Mouse (Mus musculus): Measurements from ENCODE around the gene Alg13. TPM values are rescaled to one million over a fixed set of nuclear protein-coding genes. Genes with fewer than 3 reads are reported as not detected.

Alg13 gene
- polyA plus RNA-seq, 1 experiment: 5.3 TPM

DNA sequence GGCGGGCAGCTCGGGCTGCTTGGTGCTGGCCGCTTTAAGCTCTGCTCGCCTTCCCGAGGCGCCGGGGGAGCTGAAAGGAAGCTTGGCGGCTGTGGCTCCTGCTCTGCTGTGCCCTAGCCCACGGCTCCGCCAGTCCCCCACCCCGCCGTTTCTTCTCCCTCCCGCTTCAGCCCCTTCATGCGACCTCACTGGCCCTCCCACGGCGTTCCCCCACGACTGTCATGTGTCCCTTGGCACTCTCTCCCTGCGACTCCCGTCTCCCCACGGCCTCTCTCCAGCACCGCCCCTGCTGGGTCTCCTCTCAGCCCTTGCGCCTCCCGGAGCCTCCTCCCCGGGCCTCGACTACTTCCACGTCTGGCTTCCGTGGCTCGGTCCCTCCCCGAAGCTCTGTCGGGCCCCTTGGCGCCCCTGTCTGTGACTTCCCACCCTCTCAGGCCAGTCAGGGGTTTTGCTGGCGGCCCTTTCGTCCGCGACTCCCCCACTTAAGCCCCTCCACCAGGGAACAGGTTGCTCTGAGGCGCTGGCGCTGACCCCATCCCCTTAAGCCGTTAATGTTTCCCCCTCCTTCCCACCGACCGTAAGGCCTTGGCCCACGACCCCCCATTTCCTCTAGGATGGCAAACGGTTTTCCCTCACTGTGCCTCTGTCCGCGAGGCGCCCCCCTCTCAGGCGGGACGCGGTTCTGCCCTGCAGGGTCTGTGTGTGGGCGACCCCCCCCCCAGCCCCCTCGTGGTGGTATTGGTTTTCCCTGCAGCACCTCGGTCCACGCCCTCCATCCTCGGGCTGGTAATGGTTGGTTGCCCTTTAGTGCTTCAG, 768 bp downstream of the Alg13 start:
- peak; percentile 2 for DNase-seq

DNA sequence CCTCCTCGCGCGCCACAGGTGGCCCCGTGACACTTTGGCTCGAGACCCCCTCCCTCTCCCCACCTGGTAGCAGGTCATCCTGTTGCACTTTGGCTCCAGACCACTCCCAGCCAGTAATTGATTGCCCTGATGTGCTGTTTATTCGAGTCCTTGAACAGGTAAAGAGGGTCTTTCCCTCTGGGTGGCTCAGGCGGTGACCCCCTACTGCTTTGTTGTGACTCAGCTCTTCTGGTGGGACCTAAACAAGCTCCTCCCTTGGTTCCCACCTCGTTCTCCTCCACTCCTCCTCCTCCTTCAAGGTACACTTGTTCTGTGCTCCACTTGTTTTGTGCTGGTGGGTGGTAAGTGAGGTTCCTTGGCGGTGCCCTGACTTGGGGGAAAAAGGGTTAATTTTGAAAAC, 1.8 kb downstream of the Alg13 start:
- H3K27me3 ChIP-seq (replicated peaks; ENCODE audit: control insufficient read depth, insufficient read depth, low read length): no peaks in the 10 kb centered on the region
- TF ChIP-seq POLR2A (IDR thresholded peaks at IDR 0.05; ENCODE audit: low read depth, low read length): no peak
- no peak for TF ChIP-seq CTCF (conservative IDR thresholded peaks at IDR 0.05; ENCODE audit: insufficient read depth, insufficient read length, low read depth, low read length)
- no peaks in the 10 kb centered on the region for H3K4me1 ChIP-seq (ENCODE audit: control insufficient read depth, insufficient read depth, low read length)
- no peak overlapping the region for H3K4me3 ChIP-seq (ENCODE audit: insufficient read depth, low read depth, low read length)
- no peaks in the 10 kb centered on the region for H3K36me3 ChIP-seq (ENCODE audit: control insufficient read depth, insufficient read depth, low read length)
- 27% methylated on average over 9 of the region's 9 CpGs for WGBS
- no peak for DNase-seq
- H3K27ac ChIP-seq (ENCODE audit: insufficient read depth, low read depth, low read length): no peak overlapping the region

More for the DNA sequence above, 768 bp downstream of the Alg13 start:
- WGBS: 2% methylated on average over 44 of the region's 53 CpGs
- Histone ChIP-seq H3K36me3 (ENCODE audit: control insufficient read depth, insufficient read depth, low read length) (no peaks in the 10 kb centered on the region), H3K4me3 (ENCODE audit: insufficient read depth, low read depth, low read length) (peak overlapping the region; percentile 58), H3K4me1 (ENCODE audit: control insufficient read depth, insufficient read depth, low read length) (no peaks in the 10 kb centered on the region), H3K27me3 (replicated peaks; ENCODE audit: control insufficient read depth, insufficient read depth, low read length) (no peaks in the 10 kb centered on the region), H3K27ac (ENCODE audit: insufficient read depth, low read depth, low read length) (no peak overlapping the region)
- TF ChIP-seq CTCF (conservative IDR thresholded peaks at IDR 0.05; ENCODE audit: insufficient read depth, insufficient read length, low read depth, low read length) (no peak), POLR2A (IDR thresholded peaks at IDR 0.05; ENCODE audit: low read depth, low read length) (no peak)

DNA sequence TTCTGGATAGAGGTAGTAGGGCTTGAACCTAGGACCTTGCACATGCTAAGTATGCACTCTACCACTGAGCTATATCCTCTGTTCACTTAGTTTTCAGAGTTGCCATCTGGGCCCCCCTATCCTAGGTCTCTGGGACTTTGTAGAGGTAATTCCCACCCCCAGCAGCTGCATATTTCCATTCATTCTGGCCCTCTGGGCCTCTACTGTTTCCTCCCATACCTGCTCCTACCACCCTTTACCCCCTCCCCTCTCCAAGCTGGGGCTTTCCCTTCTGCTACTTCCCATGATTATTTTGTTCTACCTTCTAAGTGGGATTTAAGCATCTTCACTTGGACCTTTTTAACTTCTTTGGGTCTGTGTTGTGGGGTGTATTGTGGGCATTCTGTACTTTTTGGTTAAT, 7.8 kb downstream of the Alg13 start:
- no peak overlapping the region for H3K4me3 ChIP-seq (ENCODE audit: insufficient read depth, low read depth, low read length)
- no peaks in the 10 kb centered on the region for H3K36me3 ChIP-seq (ENCODE audit: control insufficient read depth, insufficient read depth, low read length)
- DNase-seq: no peak
- TF ChIP-seq CTCF (conservative IDR thresholded peaks at IDR 0.05; ENCODE audit: insufficient read depth, insufficient read length, low read depth, low read length) (no peak), POLR2A (IDR thresholded peaks at IDR 0.05; ENCODE audit: low read depth, low read length) (no peak)
- no peaks in the 10 kb centered on the region for H3K4me1 ChIP-seq (ENCODE audit: control insufficient read depth, insufficient read depth, low read length)
- no peaks in the 10 kb centered on the region for H3K27me3 ChIP-seq (replicated peaks; ENCODE audit: control insufficient read depth, insufficient read depth, low read length)
- no peak overlapping the region for H3K27ac ChIP-seq (ENCODE audit: insufficient read depth, low read depth, low read length)

GRCm38 (mm10) chrX:144335332-144336015, 17.9 kb downstream of the Alg13 start:
- Histone ChIP-seq H3K27ac (ENCODE audit: insufficient read depth, low read depth, low read length) (no peak overlapping the region), H3K4me1 (ENCODE audit: control insufficient read depth, insufficient read depth, low read length) (no peaks in the 10 kb centered on the region), H3K27me3 (replicated peaks; ENCODE audit: control insufficient read depth, insufficient read depth, low read length) (no peaks in the 10 kb centered on the region), H3K36me3 (ENCODE audit: control insufficient read depth, insufficient read depth, low read length) (no peaks in the 10 kb centered on the region), H3K4me3 (ENCODE audit: insufficient read depth, low read depth, low read length) (no peak overlapping the region)
- no peak for TF ChIP-seq POLR2A (IDR thresholded peaks at IDR 0.05; ENCODE audit: low read depth, low read length)
- TF ChIP-seq CTCF (conservative IDR thresholded peaks at IDR 0.05; ENCODE audit: insufficient read depth, insufficient read length, low read depth, low read length): no peak
- 74% methylated on average over 8 of the region's 8 CpGs for WGBS
- DNase-seq: no peak

DNA sequence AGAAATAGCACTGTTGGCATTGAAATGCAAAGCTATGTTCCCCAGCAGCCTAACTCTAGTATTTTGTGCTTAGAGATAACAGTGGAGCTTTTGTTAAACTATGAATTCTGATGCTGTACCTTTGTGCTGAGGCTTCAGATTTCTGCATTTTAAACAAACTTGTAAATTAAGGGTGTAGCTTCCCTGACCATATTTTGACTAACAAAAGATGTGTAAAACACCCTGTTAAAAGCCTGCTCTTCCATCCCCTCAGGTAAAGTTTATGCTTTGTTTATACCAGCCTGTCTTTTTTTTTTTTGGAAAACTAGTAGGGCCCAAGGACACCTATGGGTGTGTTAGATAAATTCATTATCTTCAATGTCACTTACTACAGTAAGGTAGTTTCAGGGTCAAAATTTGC, 20.3 kb downstream of the Alg13 start:
- H3K4me3 ChIP-seq (ENCODE audit: insufficient read depth, low read depth, low read length): no peak overlapping the region
- no peak overlapping the region for H3K27ac ChIP-seq (ENCODE audit: insufficient read depth, low read depth, low read length)
- no peak for DNase-seq
- H3K4me1 ChIP-seq (ENCODE audit: control insufficient read depth, insufficient read depth, low read length): no peaks in the 10 kb centered on the region
- no peaks in the 10 kb centered on the region for H3K27me3 ChIP-seq (replicated peaks; ENCODE audit: control insufficient read depth, insufficient read depth, low read length)
- TF ChIP-seq POLR2A (IDR thresholded peaks at IDR 0.05; ENCODE audit: low read depth, low read length) (no peak), CTCF (conservative IDR thresholded peaks at IDR 0.05; ENCODE audit: insufficient read depth, insufficient read length, low read depth, low read length) (no peak)
- H3K36me3 ChIP-seq (ENCODE audit: control insufficient read depth, insufficient read depth, low read length): no peaks in the 10 kb centered on the region

GRCm38 (mm10) chrX:144338355-144338754, 20.8 kb downstream of the Alg13 start:
- no peak overlapping the region for H3K4me3 ChIP-seq (ENCODE audit: insufficient read depth, low read depth, low read length)
- TF ChIP-seq POLR2A (IDR thresholded peaks at IDR 0.05; ENCODE audit: low read depth, low read length) (no peak), CTCF (conservative IDR thresholded peaks at IDR 0.05; ENCODE audit: insufficient read depth, insufficient read length, low read depth, low read length) (no peak)
- DNase-seq: no peak
- H3K27me3 ChIP-seq (replicated peaks; ENCODE audit: control insufficient read depth, insufficient read depth, low read length): no peaks in the 10 kb centered on the region
- H3K4me1 ChIP-seq (ENCODE audit: control insufficient read depth, insufficient read depth, low read length): no peaks in the 10 kb centered on the region
- H3K27ac ChIP-seq (ENCODE audit: insufficient read depth, low read depth, low read length): no peak overlapping the region
- no peaks in the 10 kb centered on the region for H3K36me3 ChIP-seq (ENCODE audit: control insufficient read depth, insufficient read depth, low read length)

DNA sequence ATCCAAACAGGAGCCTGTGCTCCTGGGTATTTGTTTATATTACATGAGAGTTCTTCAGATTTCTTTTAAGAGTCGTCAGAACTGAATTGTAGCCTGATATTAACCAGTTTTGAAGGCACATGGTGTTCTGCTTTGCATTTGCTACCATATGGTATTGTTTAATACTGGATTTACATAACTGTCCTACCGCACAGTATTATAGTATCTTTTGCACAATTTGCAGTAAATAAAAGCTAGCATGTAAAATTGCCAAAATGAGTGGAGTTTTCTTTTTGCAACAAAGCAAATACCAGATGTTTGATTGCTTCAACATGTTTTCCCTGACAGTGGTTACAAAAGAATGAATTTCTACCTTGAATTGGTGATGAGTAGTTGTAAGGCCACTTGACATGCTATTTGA, 56.6 kb downstream of the Alg13 start:
- H3K4me1 ChIP-seq (ENCODE audit: control insufficient read depth, insufficient read depth, low read length): no peaks in the 10 kb centered on the region
- H3K36me3 ChIP-seq (ENCODE audit: control insufficient read depth, insufficient read depth, low read length): no peaks in the 10 kb centered on the region
- no peaks in the 10 kb centered on the region for H3K27me3 ChIP-seq (replicated peaks; ENCODE audit: control insufficient read depth, insufficient read depth, low read length)
- TF ChIP-seq CTCF (conservative IDR thresholded peaks at IDR 0.05; ENCODE audit: insufficient read depth, insufficient read length, low read depth, low read length) (no peak), POLR2A (IDR thresholded peaks at IDR 0.05; ENCODE audit: low read depth, low read length) (no peak)
- no peak overlapping the region for H3K4me3 ChIP-seq (ENCODE audit: insufficient read depth, low read depth, low read length)
- 82% methylated on average over 2 of the region's 2 CpGs for WGBS
- DNase-seq: no peak
- H3K27ac ChIP-seq (ENCODE audit: insufficient read depth, low read depth, low read length): no peak overlapping the region

All from kidney, adult 2 months (tissue).